Mouse (Mus musculus): ENCODE measurements around the gene Dand5.

GRCm38 (mm10) chr8:84797256-84797797 lies 25.3 kb downstream of the Dand5 start:
- no peak for TF ChIP-seq CTCF (IDR thresholded peaks at IDR 0.05; ENCODE audit: low read depth, low read length)
- no peak for TF ChIP-seq POLR2AphosphoS5 (IDR thresholded peaks at IDR 0.05; ENCODE audit: insufficient replicate concordance, low read depth, low read length)
- TF ChIP-seq TAL1 (conservative IDR thresholded peaks at IDR 0.05; ENCODE audit: low read depth, low read length) = no peak

Measured in G1E (cell line).